Mouse (Mus musculus) brain, embryonic 14.5 days (tissue): Measurements from ENCODE around the gene Uba5.

Experiments
- CTCF ChIP-seq: fragments of 200-500 bp; IDR thresholded peaks from 2 replicates; pipeline ENCODE4 v1.5.1; 2012; ENCODE audit warnings: inconsistent platforms, mild to moderate bottlenecking, moderate library complexity, borderline replicate concordance; ENCODE audit not compliant: insufficient read depth, insufficient read length; ENCODE audit errors: extremely low read depth
- POLR2A ChIP-seq: fragments of 200-500 bp; IDR thresholded peaks from 2 replicates; pipeline ENCODE4 v1.6.1; 2012; ENCODE audit warnings: mild to moderate bottlenecking, inconsistent platforms, borderline replicate concordance; ENCODE audit not compliant: poor library complexity, insufficient read depth, insufficient read length, severe bottlenecking; ENCODE audit errors: extremely low read depth

DNA sequence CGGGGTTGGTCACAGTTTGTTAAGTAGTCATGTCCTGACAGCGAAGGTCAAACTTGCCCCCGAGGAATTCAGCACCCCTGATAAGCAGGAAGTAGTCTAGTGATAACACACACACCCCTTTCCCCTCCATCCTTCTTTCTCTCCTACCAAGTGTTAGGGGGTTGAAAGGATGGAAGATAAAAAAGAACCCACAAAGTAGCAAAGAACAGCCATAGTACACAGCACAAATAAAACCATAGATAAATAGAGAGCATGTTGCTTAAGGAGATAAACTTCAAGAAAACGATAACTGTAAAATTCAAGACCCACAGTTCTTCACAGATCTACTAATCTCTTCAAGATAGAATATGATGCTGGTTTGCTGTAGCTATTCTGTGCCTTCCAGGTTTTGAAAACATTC is 7.3 kb upstream of the Uba5 start:
- TF ChIP-seq CTCF = no peak
- no peak for TF ChIP-seq POLR2A
